Mouse (Mus musculus) kidney, adult 2 months (tissue): ENCODE results near the gene Dock6. TPM values are rescaled to one million over a fixed set of nuclear protein-coding genes. Genes with fewer than 3 reads are reported as not detected.
"Not testable (repeated sequence)": the region's sequence is repeated elsewhere in the genome, so short reads cannot be mapped to it uniquely, and the experiment has no call there.

Source experiments
- DNase-seq: peaks from one replicate; pipeline ENCODE4 v3.0.0; 2021
- H3K27ac ChIP-seq: fragments of 200-500 bp; 2 replicates; pipeline ENCODE4 v1.5.1; 2012; ENCODE audit warnings: low read depth, low read length, control low read depth, inconsistent platforms; ENCODE audit not compliant: insufficient read depth
- H3K27me3 ChIP-seq: fragments of 200-500 bp; replicated peaks from 2 replicates; pipeline ENCODE4 v1.6.1; 2012; ENCODE audit warnings: mild to moderate bottlenecking, moderate library complexity, low read length, inconsistent platforms; ENCODE audit not compliant: control insufficient read depth, insufficient read depth
- H3K36me3 ChIP-seq: fragments of 200-500 bp; 2 replicates; pipeline ENCODE4 v1.6.1; 2012; ENCODE audit warnings: mild to moderate bottlenecking, moderate library complexity, low read length, inconsistent platforms; ENCODE audit not compliant: control insufficient read depth, insufficient read depth
- H3K4me1 ChIP-seq: fragments of 200-500 bp; 2 replicates; pipeline ENCODE4 v1.6.1; 2011; ENCODE audit warnings: low read length; ENCODE audit not compliant: control insufficient read depth, insufficient read depth
- H3K4me3 ChIP-seq: fragments of 200-500 bp; 2 replicates; pipeline ENCODE4 v1.5.1; 2011; ENCODE audit warnings: mild to moderate bottlenecking, low read depth, low read length, control low read depth; ENCODE audit not compliant: insufficient read depth
- CTCF ChIP-seq: fragments of 200-500 bp; conservative IDR thresholded peaks from 2 replicates; pipeline ENCODE4 v1.5.1; 2011; ENCODE audit warnings: low read depth, mild to moderate bottlenecking, control low read depth, low read length, moderate library complexity, mixed read lengths; ENCODE audit not compliant: insufficient read depth, insufficient read length
- POLR2A ChIP-seq: fragments of 200-500 bp; IDR thresholded peaks from one replicate; pipeline ENCODE4 v1.6.1; 2011; ENCODE audit warnings: low read depth, low read length, control low read depth
- WGBS: fragments of 180-500 bp; shearing (Covaris S2); methylation state at CpG from one replicate; pipeline ENCODE4 v1.1.7; 2018; 5-methylcytosine and 5-hydroxymethylcytosine counted together
- polyA plus RNA-seq: library from polyadenylated mRNA; depleted of rRNA; stranded (reverse); fragments of >200 nt; gene quantifications from 2 replicates; pipeline ENCODE4 v1.2.3, GENCODE M21; 2012

The Dock6 gene
- polyA plus RNA-seq, 1 experiment = 67.7 TPM

- Histone ChIP-seq H3K4me3 (no peak overlapping the region), H3K27me3 (no peaks in the 10 kb centered on the region), H3K4me1 (peaks cover 8% of the 10 kb centered on the region), H3K36me3 (no peaks in the 10 kb centered on the region), H3K27ac (no peak overlapping the region)
- TF ChIP-seq POLR2A (no peak), CTCF (no peak)
- DNase-seq = peak; percentile 37
- 31% methylated on average over 8 of the region's 8 CpGs for WGBS
Observed at GRCm38 (mm10) chr9:21792644-21793043, 59.8 kb downstream of the Dock6 start.

GRCm38 (mm10) chr9:21791861-21792260 is 60.6 kb downstream of the Dock6 start:
- no peak for TF ChIP-seq CTCF
- no peak for TF ChIP-seq POLR2A
- H3K27ac ChIP-seq = peak overlapping the region; percentile 65
- peaks cover 8% of the 10 kb centered on the region for H3K4me1 ChIP-seq
- H3K4me3 ChIP-seq = no peak overlapping the region
- no peaks in the 10 kb centered on the region for H3K36me3 ChIP-seq
- H3K27me3 ChIP-seq = no peaks in the 10 kb centered on the region
- DNase-seq = peak; percentile 81
- 40% methylated on average over 8 of the region's 8 CpGs for WGBS

DNA sequence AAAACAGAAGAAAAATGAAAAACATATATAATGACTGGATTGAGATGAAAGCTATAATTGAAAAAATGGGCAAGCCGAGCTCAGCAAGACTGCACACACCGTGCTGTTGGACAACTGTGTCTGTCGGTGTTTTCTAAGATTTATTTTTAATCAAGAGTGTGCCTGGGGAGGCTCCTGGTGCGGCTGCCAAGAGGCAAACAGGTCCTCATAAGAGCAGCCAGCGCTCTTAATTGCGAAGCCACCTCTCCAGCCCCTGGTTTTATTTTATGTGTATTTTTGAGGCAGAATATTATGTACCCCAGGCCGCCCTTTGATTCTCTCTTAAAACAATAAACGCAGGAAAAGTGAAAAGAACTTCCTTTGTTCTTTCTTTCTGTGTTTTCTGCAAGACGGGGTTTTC is 64.2 kb downstream of the Dock6 start:
- Histone ChIP-seq H3K27me3 (no peaks in the 10 kb centered on the region), H3K4me1 (peaks cover 5% of the 10 kb centered on the region), H3K4me3 (no peak overlapping the region), H3K36me3 (no peaks in the 10 kb centered on the region), H3K27ac (no peak overlapping the region)
- TF ChIP-seq CTCF (no peak), POLR2A (no peak)
- WGBS = 65% methylated on average over 9 of the region's 9 CpGs
- DNase-seq = no peak

- 62% methylated on average over 5 of the region's 5 CpGs for WGBS
- Histone ChIP-seq H3K27ac (no peak overlapping the region), H3K4me3 (no peak overlapping the region), H3K4me1 (peaks cover 5% of the 10 kb centered on the region), H3K36me3 (no peaks in the 10 kb centered on the region), H3K27me3 (no peaks in the 10 kb centered on the region)
- no peak for TF ChIP-seq POLR2A
- no peak for TF ChIP-seq CTCF
- DNase-seq = no peak
Observed at GRCm38 (mm10) chr9:21787654-21788053, 64.8 kb downstream of the Dock6 start.

- no peak overlapping the region for H3K4me3 ChIP-seq
- H3K4me1 ChIP-seq = peaks cover 5% of the 10 kb centered on the region
- peak; percentile 84 for TF ChIP-seq CTCF
- no peak for TF ChIP-seq POLR2A
- H3K27ac ChIP-seq = no peak overlapping the region
- no peaks in the 10 kb centered on the region for H3K27me3 ChIP-seq
- H3K36me3 ChIP-seq = no peaks in the 10 kb centered on the region
- 11% methylated on average over 6 of the region's 6 CpGs for WGBS
- peak; percentile 72 for DNase-seq
Observed at GRCm38 (mm10) chr9:21786906-21787305, 65.5 kb downstream of the Dock6 start.

DNA sequence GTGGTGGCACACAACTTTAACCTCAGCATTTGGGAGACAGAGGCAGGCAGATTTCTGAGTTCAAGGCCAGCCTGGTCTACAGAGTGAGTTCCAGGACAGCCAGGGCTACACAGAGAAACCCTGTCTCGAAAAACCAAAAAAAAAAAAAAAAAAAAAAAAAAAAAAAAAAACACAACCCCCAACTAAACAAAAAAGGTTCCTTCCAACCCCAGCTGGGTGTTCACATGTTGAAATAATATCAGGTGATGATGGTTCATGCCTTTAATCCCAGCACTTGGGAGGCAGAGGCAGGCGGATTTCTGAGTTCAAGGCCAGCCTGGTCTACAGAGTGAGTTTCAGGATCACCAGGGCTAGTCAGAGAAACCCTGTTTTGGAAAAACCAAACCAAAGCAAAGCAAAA is 66.1 kb downstream of the Dock6 start:
- not testable (repeated sequence) for H3K4me1 ChIP-seq, H3K4me3 ChIP-seq, H3K36me3 ChIP-seq, DNase-seq, H3K27me3 ChIP-seq, H3K27ac ChIP-seq
- 52% methylated on average over 2 of the region's 2 CpGs for WGBS

DNA sequence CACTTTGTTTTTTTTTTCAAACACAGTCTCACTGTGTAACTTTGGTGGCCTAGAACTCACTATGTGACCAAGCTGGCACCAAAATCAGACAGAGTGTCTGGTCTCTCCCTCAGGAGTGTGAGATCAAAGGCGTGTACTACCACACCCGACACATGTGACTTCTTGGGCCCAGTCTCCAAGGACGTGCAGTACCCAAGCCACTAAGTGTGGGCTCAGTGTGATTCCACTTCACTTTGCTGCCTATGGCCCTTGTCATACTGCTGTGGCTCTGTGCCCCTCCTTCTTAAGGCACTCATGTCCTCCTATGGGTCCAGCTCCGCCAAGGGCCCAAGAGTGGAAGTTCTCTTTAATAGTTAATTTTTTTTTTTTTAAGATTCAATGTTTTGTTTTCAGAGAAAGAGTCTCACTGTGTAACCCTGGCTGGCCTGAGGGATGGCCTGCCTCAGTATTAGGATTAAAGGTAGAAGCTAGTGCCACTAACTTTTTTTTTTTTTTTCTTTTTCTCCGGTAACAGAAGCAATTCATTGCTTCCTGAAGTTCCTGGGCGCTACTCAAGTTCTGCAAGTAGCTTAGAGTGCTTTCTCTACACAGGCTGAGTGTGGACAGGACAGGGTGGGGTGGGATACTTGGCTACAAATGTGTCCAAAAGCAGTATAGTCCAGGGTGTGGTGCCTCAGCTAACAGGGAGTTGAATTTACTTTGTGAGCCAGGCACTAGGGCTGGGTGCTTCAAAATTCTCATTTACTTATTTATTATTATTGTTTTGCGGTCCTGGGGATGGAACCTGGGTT is 67.7 kb downstream of the Dock6 start:
- no peaks in the 10 kb centered on the region for H3K27me3 ChIP-seq
- no peak for TF ChIP-seq CTCF
- TF ChIP-seq POLR2A = no peak
- no peak for DNase-seq
- H3K36me3 ChIP-seq = no peaks in the 10 kb centered on the region
- H3K4me1 ChIP-seq = no peaks in the 10 kb centered on the region
- H3K27ac ChIP-seq = no peak overlapping the region
- no peak overlapping the region for H3K4me3 ChIP-seq
- 81% methylated on average over 7 of the region's 7 CpGs for WGBS
